Mouse (Mus musculus): Measurements from ENCODE around the gene Dnaaf3. TPM values are rescaled to one million over a fixed set of nuclear protein-coding genes. Genes with fewer than 3 reads are reported as not detected.

The Dnaaf3 gene
- polyA plus RNA-seq, 1 experiment from 2014 or later, result 0.57 TPM

DNA sequence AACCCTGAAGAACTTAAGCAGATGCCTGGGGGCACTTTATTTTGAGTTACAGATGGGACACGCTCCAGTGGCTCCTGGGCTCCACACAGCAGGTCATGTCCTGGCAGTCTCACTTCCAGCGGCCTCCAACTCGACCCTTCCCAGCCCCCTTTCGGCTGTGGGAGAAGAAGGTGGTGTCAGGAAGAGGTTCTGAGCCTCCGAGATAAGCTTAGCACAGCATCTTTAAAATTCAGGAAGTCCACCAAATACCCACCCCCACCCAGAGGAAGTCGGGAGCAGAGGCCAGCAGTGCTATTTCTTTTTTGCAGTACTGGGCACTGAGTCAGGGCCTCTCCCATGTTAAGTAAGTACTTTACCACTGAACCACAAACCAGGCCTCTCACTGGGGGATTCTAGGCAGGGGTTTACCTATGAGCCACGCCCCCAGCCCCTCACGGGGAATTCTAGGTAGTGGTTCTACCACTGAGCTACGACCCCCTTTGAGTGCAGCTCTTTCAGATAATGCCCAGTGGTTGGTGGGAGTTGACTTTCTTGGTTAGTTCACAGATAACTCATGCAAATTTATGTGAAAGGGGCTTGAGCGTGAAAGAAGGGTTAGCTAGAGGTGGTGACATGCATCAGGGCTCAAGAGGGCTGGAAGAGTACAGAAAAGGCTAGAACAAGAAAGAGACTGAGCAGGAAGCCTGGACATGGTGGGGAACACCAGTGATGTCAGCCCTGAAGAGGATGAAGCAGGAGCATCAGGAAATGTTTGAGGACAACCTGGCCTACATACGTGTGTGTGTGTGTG lies 27.4 kb downstream of the Dnaaf3 start:
- 59% methylated on average over 11 of the region's 11 CpGs for WGBS
- no peak for ATAC-seq (replicated peaks; ENCODE audit: low FRiP score, low TSS enrichment, low read depth)
- no peak overlapping the region for H3K27ac ChIP-seq (ENCODE audit: low read depth)

DNA sequence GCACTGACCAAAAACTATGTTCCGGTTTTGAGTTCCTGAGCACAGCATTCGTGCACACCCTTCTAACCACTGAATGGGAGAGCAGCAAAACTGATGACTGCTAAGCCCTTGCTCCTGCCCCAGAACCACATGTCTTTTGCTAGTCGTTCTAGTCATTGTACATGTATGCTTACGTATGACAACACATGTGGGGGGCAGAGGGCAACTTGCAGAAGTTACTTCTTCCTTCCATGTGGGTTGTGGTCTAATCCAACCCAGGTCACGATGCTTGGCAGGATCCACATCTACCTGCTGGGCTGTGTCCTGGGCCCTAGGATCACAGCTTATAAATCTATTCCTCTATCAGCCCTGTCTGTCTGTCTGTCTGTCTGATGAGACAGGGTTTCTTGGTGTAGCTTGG lies 28.4 kb downstream of the Dnaaf3 start:
- WGBS, result 84% methylated on average over 5 of the region's 5 CpGs
- ATAC-seq (replicated peaks; ENCODE audit: low FRiP score, low TSS enrichment, low read depth), result no peak
- no peak overlapping the region for H3K27ac ChIP-seq (ENCODE audit: low read depth)

More for the DNA sequence above, 27.4 kb downstream of the Dnaaf3 start:
- H3K27me3 ChIP-seq (replicated peaks; ENCODE audit: control insufficient read depth, insufficient read depth, low read length), result no peaks in the 10 kb centered on the region
- no peak for DNase-seq (ENCODE audit: low spot score)
- H3K9me3 ChIP-seq (ENCODE audit: control insufficient read depth, low read length), result no peaks in the 10 kb centered on the region
- no peak overlapping the region for H3K9ac ChIP-seq (ENCODE audit: low read length)
- no peak overlapping the region for H3K4me2 ChIP-seq (ENCODE audit: low read length)
- peaks cover 9% of the 10 kb centered on the region for H3K4me1 ChIP-seq (replicated peaks; ENCODE audit: control insufficient read depth, insufficient read depth, low read length)
- H3K4me3 ChIP-seq (ENCODE audit: low read depth, low read length), result no peak overlapping the region
- no peaks in the 10 kb centered on the region for H3K36me3 ChIP-seq (ENCODE audit: control insufficient read depth, insufficient read depth, low read length)

DNA sequence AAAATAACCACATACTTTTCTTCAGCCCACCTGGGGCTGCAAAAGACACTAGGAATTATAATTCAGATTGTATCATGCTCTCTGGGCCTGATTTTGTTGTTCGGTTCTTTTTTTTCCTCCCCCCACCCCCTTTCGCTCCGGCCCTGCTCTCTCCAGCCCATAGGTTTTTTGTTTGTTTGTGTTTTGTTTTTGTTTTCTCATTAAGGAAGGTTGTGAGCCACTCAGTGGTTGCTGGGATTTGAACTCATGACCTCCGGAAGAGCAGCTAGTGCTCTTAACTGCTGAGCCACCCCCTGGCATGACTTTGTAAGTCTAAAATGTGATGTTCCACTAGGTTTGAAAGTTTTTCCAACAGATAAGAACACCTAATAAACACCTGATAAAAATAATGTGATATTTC lies 29.2 kb downstream of the Dnaaf3 start:
- H3K4me1 ChIP-seq (replicated peaks; ENCODE audit: control insufficient read depth, insufficient read depth, low read length), result peaks cover 24% of the 10 kb centered on the region
- H3K9me3 ChIP-seq (ENCODE audit: control insufficient read depth, low read length), result no peaks in the 10 kb centered on the region
- ATAC-seq (replicated peaks; ENCODE audit: low FRiP score, low TSS enrichment, low read depth) (no peak), DNase-seq (ENCODE audit: low spot score) (no peak)
- H3K4me2 ChIP-seq (ENCODE audit: low read length), result no peak overlapping the region
- H3K9ac ChIP-seq (ENCODE audit: low read length), result no peak overlapping the region
- no peaks in the 10 kb centered on the region for H3K36me3 ChIP-seq (ENCODE audit: control insufficient read depth, insufficient read depth, low read length)
- H3K27ac ChIP-seq (ENCODE audit: low read depth), result 0 out of 2 replicates have a peak overlapping the region, but pooled peaks have one; percentile 86
- 0 out of 2 replicates have a peak overlapping the region, but pooled peaks have one; percentile 72 for H3K4me3 ChIP-seq (ENCODE audit: low read depth, low read length)
- 84% methylated on average over 4 of the region's 4 CpGs for WGBS
- no peaks in the 10 kb centered on the region for H3K27me3 ChIP-seq (replicated peaks; ENCODE audit: control insufficient read depth, insufficient read depth, low read length)

More for the DNA sequence above, 28.4 kb downstream of the Dnaaf3 start:
- H3K4me1 ChIP-seq (replicated peaks; ENCODE audit: control insufficient read depth, insufficient read depth, low read length), result peaks cover 17% of the 10 kb centered on the region
- no peak for DNase-seq (ENCODE audit: low spot score)
- H3K9me3 ChIP-seq (ENCODE audit: control insufficient read depth, low read length), result no peaks in the 10 kb centered on the region
- no peak overlapping the region for H3K9ac ChIP-seq (ENCODE audit: low read length)
- no peak overlapping the region for H3K4me3 ChIP-seq (ENCODE audit: low read depth, low read length)
- no peaks in the 10 kb centered on the region for H3K36me3 ChIP-seq (ENCODE audit: control insufficient read depth, insufficient read depth, low read length)
- no peaks in the 10 kb centered on the region for H3K27me3 ChIP-seq (replicated peaks; ENCODE audit: control insufficient read depth, insufficient read depth, low read length)
- no peak overlapping the region for H3K4me2 ChIP-seq (ENCODE audit: low read length)

DNA sequence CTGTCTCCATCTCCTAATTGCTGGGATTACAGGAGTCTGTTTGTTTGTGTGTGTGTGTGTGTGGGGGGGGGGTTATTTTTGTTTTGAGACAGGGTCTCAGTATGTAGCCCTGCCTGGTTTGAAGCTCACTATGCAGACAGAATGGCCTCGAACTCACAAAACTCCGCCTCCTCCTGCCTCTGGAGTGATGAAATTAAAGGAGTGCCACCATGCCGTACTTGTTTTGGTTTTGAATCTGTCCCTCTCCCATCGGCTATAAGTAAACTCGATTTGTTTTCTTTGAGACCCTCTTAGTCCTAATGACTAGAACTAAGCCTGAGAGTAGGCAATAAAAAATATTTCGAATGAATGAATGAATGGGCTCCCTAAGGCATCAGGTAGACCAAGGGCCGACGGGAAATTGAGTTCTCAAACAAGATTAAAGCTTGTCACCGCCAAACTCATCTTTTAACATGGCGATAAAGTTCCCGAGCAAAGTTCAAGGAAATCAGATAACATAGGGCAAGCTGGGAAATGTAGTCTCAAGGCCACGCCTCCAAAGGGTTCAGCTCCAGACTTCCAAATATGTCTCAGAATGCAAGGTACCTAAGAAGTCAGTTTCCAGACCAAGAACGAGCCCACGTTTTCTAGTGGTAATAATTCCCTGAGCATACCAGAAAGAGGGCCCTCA lies 29.7 kb downstream of the Dnaaf3 start:
- peak overlapping the region; percentile 94; the same call in 1 of the 2 replicates for H3K9ac ChIP-seq (ENCODE audit: low read length)
- DNase-seq (ENCODE audit: low spot score) (no peak), ATAC-seq (replicated peaks; ENCODE audit: low FRiP score, low TSS enrichment, low read depth) (0 out of 2 replicates have a peak, but pooled peaks have one; percentile 7)
- no peaks in the 10 kb centered on the region for H3K36me3 ChIP-seq (ENCODE audit: control insufficient read depth, insufficient read depth, low read length)
- peak overlapping the region; percentile 72 for H3K4me3 ChIP-seq (ENCODE audit: low read depth, low read length)
- H3K27me3 ChIP-seq (replicated peaks; ENCODE audit: control insufficient read depth, insufficient read depth, low read length), result no peaks in the 10 kb centered on the region
- H3K4me2 ChIP-seq (ENCODE audit: low read length), result peak overlapping the region; percentile 75
- H3K27ac ChIP-seq (ENCODE audit: low read depth), result peak overlapping the region; percentile 86
- WGBS, result 9% methylated on average over 14 of the region's 14 CpGs
- no peaks in the 10 kb centered on the region for H3K9me3 ChIP-seq (ENCODE audit: control insufficient read depth, low read length)
- H3K4me1 ChIP-seq (replicated peaks; ENCODE audit: control insufficient read depth, insufficient read depth, low read length), result peaks cover 29% of the 10 kb centered on the region

DNA sequence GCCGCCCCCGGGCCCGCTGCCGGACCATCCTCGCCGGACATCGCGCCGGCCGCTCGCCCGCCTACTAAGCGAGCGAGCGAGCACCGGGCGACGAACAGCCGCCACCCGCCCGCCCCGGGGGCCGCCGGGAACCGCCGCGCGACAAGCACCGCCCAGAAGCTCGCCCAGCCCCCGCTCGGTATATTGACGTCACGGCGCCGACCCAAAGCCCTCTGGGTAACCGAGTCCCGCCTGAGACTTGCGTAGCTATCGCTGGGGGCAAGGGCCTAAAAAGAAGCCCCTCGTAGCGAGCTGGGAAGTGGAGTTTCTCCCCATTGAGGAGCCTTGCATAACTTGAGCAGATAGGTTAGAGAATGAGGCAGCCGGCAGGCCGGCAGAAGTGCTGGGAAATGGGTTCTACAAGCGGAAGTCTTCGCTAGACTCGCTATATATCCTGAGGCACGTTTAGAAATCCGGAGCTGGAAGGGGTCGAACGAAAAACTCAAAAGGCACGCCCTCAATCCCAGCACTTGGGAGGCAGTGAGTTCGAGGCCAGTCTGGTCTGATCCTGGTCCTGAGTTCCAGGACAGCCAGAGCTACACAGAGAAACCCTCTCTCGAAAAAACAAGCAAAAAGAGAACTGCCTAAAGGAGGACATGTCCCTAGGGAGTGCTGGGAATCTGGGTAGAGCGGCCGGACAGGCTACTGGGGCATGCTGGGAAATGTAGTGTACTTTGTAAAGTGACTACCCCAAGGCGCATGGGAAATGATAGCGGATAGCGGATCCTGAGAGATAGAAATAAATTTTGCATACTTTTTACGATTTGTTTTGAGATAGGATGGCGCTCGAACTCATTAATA lies 30.5 kb downstream of the Dnaaf3 start, which contains the start of gene Ppp1r12c:
TSS of gene Ppp1r12c (minus strand) at position 123 of the 840 bp plus-strand sequence.
- Histone ChIP-seq H3K36me3 (ENCODE audit: control insufficient read depth, insufficient read depth, low read length) (peaks cover 5% of the 10 kb centered on the region), H3K9ac (ENCODE audit: low read length) (peak within 1 kb of the TSS; percentile 94), H3K4me1 (replicated peaks; ENCODE audit: control insufficient read depth, insufficient read depth, low read length) (peaks cover 34% of the 10 kb centered on the region), H3K4me2 (ENCODE audit: low read length) (peak within 1 kb of the TSS; percentile 75), H3K27ac (ENCODE audit: low read depth) (peak within 1 kb of the TSS; percentile 86), H3K9me3 (ENCODE audit: control insufficient read depth, low read length) (no peaks in the 10 kb centered on the region), H3K4me3 (ENCODE audit: low read depth, low read length) (peak within 1 kb of the TSS; percentile 72), H3K27me3 (replicated peaks; ENCODE audit: control insufficient read depth, insufficient read depth, low read length) (no peaks in the 10 kb centered on the region)
- ATAC-seq (replicated peaks; ENCODE audit: low FRiP score, low TSS enrichment, low read depth), result peak; percentile 90
- 1% methylated on average over 62 of the region's 62 CpGs for WGBS
- peak; percentile 96 for DNase-seq (ENCODE audit: low spot score)

DNA sequence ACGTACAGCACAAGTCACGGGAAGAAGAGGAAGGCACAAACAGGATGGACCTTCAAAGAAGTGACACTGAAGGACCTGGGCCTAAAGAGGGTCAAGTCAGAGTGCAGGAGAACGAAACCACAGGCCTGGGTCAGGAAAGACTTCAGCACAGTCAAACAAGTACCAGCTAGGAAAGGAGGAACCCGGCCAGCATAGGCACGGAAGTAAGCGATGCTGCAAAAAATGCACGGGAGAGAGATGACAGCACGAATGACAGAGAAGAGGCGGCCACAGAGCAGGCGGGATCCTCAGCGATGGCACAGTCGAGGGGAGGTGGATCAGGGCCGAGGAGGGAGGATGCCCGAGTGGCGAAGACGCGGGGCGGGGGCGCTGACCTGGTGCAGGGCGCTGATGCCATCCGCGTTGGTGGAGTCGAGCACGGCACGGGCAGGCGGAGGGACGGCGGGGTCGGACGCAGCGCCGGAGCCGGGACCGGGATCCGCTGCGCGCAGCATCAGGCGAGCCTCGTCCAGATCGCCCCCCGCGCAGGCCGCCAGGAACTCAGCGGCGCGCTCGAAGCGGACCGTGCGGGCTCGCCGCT lies 31.3 kb downstream of the Dnaaf3 start:
- under 1% methylated on average over 36 of the region's 52 CpGs for WGBS
- ATAC-seq (replicated peaks; ENCODE audit: low FRiP score, low TSS enrichment, low read depth), result peak; percentile 30

DNA sequence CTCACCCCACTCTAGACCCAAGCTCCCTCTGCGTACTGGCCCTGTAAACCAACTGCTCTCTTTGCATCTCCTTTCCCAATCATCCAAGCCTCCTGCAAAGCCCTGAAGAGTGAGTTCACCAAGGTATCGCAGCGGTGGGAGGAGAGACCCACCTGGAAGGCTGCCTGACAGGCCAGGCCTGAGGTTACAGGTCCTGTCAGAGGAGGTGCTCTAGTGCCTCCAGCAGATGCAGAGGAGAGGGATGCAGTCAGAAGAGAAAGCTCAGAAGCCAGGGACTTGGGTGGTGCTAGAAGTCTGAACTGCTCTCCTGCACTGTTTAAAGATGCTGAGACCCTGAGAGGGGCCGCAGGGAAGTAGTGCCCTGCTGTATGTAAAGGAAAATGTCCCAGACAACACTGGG lies 33.2 kb downstream of the Dnaaf3 start:
- H3K4me2 ChIP-seq (ENCODE audit: low read length), result peak overlapping the region; percentile 75
- H3K36me3 ChIP-seq (ENCODE audit: control insufficient read depth, insufficient read depth, low read length), result peaks cover 33% of the 10 kb centered on the region
- WGBS, result 83% methylated on average over 4 of the region's 4 CpGs
- H3K4me1 ChIP-seq (replicated peaks; ENCODE audit: control insufficient read depth, insufficient read depth, low read length), result peaks cover 34% of the 10 kb centered on the region
- peak overlapping the region; percentile 69 for H3K27ac ChIP-seq (ENCODE audit: low read depth)
- DNase-seq (ENCODE audit: low spot score) (no peak), ATAC-seq (replicated peaks; ENCODE audit: low FRiP score, low TSS enrichment, low read depth) (no peak)
- H3K9me3 ChIP-seq (ENCODE audit: control insufficient read depth, low read length), result no peaks in the 10 kb centered on the region
- H3K27me3 ChIP-seq (replicated peaks; ENCODE audit: control insufficient read depth, insufficient read depth, low read length), result no peaks in the 10 kb centered on the region
- peak overlapping the region; percentile 72 for H3K4me3 ChIP-seq (ENCODE audit: low read depth, low read length)
- peak overlapping the region; percentile 94 for H3K9ac ChIP-seq (ENCODE audit: low read length)

More for the DNA sequence above, 31.3 kb downstream of the Dnaaf3 start:
- Histone ChIP-seq H3K36me3 (ENCODE audit: control insufficient read depth, insufficient read depth, low read length) (peaks cover 13% of the 10 kb centered on the region), H3K4me1 (replicated peaks; ENCODE audit: control insufficient read depth, insufficient read depth, low read length) (peaks cover 34% of the 10 kb centered on the region), H3K9ac (ENCODE audit: low read length) (peak overlapping the region; percentile 94), H3K27me3 (replicated peaks; ENCODE audit: control insufficient read depth, insufficient read depth, low read length) (no peaks in the 10 kb centered on the region), H3K9me3 (ENCODE audit: control insufficient read depth, low read length) (no peaks in the 10 kb centered on the region), H3K27ac (ENCODE audit: low read depth) (peak overlapping the region; percentile 86), H3K4me2 (ENCODE audit: low read length) (peak overlapping the region; percentile 75), H3K4me3 (ENCODE audit: low read depth, low read length) (peak overlapping the region; percentile 72)
- peak; percentile 72 for DNase-seq (ENCODE audit: low spot score)

DNA sequence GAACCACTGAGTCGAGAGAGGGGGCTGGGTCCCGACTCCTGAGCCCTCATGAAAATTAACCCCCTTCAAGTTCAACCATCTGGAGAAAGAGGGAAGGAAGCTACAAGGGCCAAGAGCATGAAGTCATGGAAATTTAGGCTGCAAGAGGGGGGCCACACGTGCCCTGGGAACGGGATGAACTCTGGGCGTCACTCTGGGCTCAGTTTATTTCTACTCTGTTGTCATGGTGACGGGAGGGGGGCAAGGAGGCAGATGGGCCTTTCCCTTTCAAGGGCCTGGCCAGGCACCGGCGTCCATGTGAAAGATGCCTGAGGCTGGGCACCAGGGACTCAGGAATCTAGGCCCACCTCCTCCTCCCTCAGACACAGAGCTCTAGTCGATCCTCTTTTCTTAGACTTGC lies 34.0 kb downstream of the Dnaaf3 start:
- Histone ChIP-seq H3K9ac (ENCODE audit: low read length) (peak overlapping the region; percentile 94; the same call in 1 of the 2 replicates), H3K27me3 (replicated peaks; ENCODE audit: control insufficient read depth, insufficient read depth, low read length) (no peaks in the 10 kb centered on the region), H3K36me3 (ENCODE audit: control insufficient read depth, insufficient read depth, low read length) (peaks cover 40% of the 10 kb centered on the region), H3K4me1 (replicated peaks; ENCODE audit: control insufficient read depth, insufficient read depth, low read length) (peaks cover 34% of the 10 kb centered on the region), H3K4me2 (ENCODE audit: low read length) (peak overlapping the region; percentile 75), H3K27ac (ENCODE audit: low read depth) (peak overlapping the region; percentile 69), H3K9me3 (ENCODE audit: control insufficient read depth, low read length) (no peaks in the 10 kb centered on the region), H3K4me3 (ENCODE audit: low read depth, low read length) (peak overlapping the region; percentile 10; the same call in 1 of the 2 replicates)
- 18% methylated on average over 9 of the region's 9 CpGs for WGBS
- peak; percentile 66 for DNase-seq (ENCODE audit: low spot score)
- peak; percentile 38 for ATAC-seq (replicated peaks; ENCODE audit: low FRiP score, low TSS enrichment, low read depth)

Measured in intestine, embryonic 14.5 days (tissue).